Mouse (Mus musculus) limb, embryonic 14.5 days (tissue): Measurements from ENCODE around the gene Rcc1. TPM values are rescaled to one million over a fixed set of nuclear protein-coding genes. Genes with fewer than 3 reads are reported as not detected.
A peak's percentile ranks its signal among the peaks of the same experiment; 100 is the strongest.

ENCODE experiments used
- ATAC-seq: fragments of 200-750 bp; cut with Nextera tagmentation; 2 replicates; pipeline ENCODE4 v1.8.0; 2017; ENCODE audit warnings: low read depth, moderate number of reproducible peaks, moderate TSS enrichment; ENCODE audit not compliant: low FRiP score
- DNase-seq: peaks from one replicate; pipeline ENCODE4 v3.0.0-alpha.2; 2015; ENCODE audit warnings: low spot score
- H3K27ac ChIP-seq: fragments of 300-500 bp; sonication (generic); replicated peaks from 2 replicates; pipeline ENCODE4 v1.5.1; 2014; ENCODE audit warnings: low read depth, mild to moderate bottlenecking, low read length, moderate library complexity, mixed read lengths
- H3K27me3 ChIP-seq: fragments of 300-500 bp; sonication (generic); 2 replicates; pipeline ENCODE4 v1.6.1; 2014; ENCODE audit warnings: low read length, mixed read lengths; ENCODE audit not compliant: control insufficient read depth, insufficient read depth
- H3K36me3 ChIP-seq: fragments of 300-500 bp; sonication (generic); 2 replicates; pipeline ENCODE4 v1.6.1; 2014; ENCODE audit warnings: mild to moderate bottlenecking, low read length, moderate library complexity, mixed read lengths; ENCODE audit not compliant: control insufficient read depth, insufficient read depth
- H3K4me1 ChIP-seq: fragments of 300-500 bp; sonication (generic); 2 replicates; pipeline ENCODE4 v1.6.1; 2014; ENCODE audit warnings: antibody characterized with exemption, low read length, mixed read lengths; ENCODE audit not compliant: control insufficient read depth, insufficient read depth
- H3K4me2 ChIP-seq: fragments of 300-500 bp; sonication (generic); replicated peaks from 2 replicates; pipeline ENCODE4 v1.6.1; 2014; ENCODE audit warnings: low read depth, mild to moderate bottlenecking, low read length, moderate library complexity; ENCODE audit not compliant: severe bottlenecking
- H3K4me3 ChIP-seq: fragments of 300-500 bp; sonication (generic); replicated peaks from 2 replicates; pipeline ENCODE4 v1.5.1; 2014; ENCODE audit warnings: low read length
- H3K9ac ChIP-seq: fragments of 300-500 bp; sonication (generic); 2 replicates; pipeline ENCODE4 v1.6.1; 2014; ENCODE audit warnings: mild to moderate bottlenecking, low read depth, low read length, moderate library complexity; ENCODE audit not compliant: severe bottlenecking
- H3K9me3 ChIP-seq: fragments of 300-500 bp; sonication (generic); 2 replicates; pipeline ENCODE4 v1.6.1; 2016; ENCODE audit warnings: low read length; ENCODE audit not compliant: control insufficient read depth
- POLR2A ChIP-seq: fragments of 200-500 bp; IDR thresholded peaks from 2 replicates; pipeline ENCODE4 v1.8.0; 2012; ENCODE audit warnings: inconsistent platforms, mild to moderate bottlenecking, moderate library complexity, borderline replicate concordance; ENCODE audit not compliant: insufficient read depth, insufficient read length; ENCODE audit errors: extremely low read depth
- WGBS: fragments of 180-500 bp; shearing (Covaris S2); extraction: QIAGEN DNeasy Blood & Tissue Kit; methylation state at CpG from one replicate; pipeline ENCODE4 v1.1.7; 2014; 5-methylcytosine and 5-hydroxymethylcytosine counted together
- polyA plus RNA-seq, 2 experiments: library from polyadenylated mRNA; depleted of rRNA in 1 of 2; stranded (reverse) in 1 of 2; unstranded in 1 of 2; fragments of >200 nt; fragmentation: Nextera tagmentation in 1 of 2; extraction: Ambion mirVana in 1 of 2; gene quantifications; 2 replicates each; pipeline versions ENCODE4 v1.2.1 to v1.2.3; 2012 to 2014

The Rcc1 gene
- polyA plus RNA-seq, 2 experiments, result 39.4 to 41.3 TPM

- Histone ChIP-seq H3K4me3 (no peak overlapping the region), H3K9me3 (no peaks in the 10 kb centered on the region), H3K4me1 (no peaks in the 10 kb centered on the region), H3K27ac (no peak overlapping the region), H3K4me2 (no peak overlapping the region), H3K36me3 (peaks cover 83% of the 10 kb centered on the region), H3K27me3 (no peaks in the 10 kb centered on the region), H3K9ac (no peak overlapping the region)
- no peak for TF ChIP-seq POLR2A
- no peak for DNase-seq
- 87% methylated on average over 8 of the region's 8 CpGs for WGBS
- ATAC-seq, result no peak
Measured at GRCm38 (mm10) chr4:132315711-132316110, 37.7 kb downstream of the Rcc1 start.

DNA sequence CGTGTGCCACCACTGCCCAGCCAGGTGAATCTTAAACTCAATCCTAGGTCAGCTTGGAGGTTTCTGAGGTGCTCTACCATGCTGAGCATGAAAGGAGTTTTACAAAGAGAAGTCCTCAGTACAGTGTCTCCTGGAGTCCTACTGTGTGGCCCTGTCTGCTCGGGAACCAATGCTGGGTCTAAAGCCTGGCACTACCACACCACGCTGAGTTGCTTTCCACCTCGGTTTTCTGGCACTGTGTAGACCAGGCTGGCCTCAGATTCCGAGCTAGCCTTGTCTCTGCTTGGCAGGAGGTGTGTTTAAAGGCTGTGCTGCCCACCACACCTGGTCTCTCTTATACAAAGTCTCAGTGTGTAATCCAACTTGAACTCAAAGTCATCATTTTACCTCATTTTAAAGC, 40.8 kb downstream of the Rcc1 start:
- H3K9ac ChIP-seq, result no peak overlapping the region
- H3K4me3 ChIP-seq, result no peak overlapping the region
- no peaks in the 10 kb centered on the region for H3K9me3 ChIP-seq
- H3K4me2 ChIP-seq, result no peak overlapping the region
- ATAC-seq (no peak), DNase-seq (no peak)
- WGBS, result 81% methylated on average over 5 of the region's 5 CpGs
- H3K4me1 ChIP-seq, result peaks cover 7% of the 10 kb centered on the region; the same call in 1 of the 2 replicates
- no peak overlapping the region for H3K27ac ChIP-seq
- TF ChIP-seq POLR2A, result no peak
- no peaks in the 10 kb centered on the region for H3K27me3 ChIP-seq
- peaks cover 65% of the 10 kb centered on the region for H3K36me3 ChIP-seq

DNA sequence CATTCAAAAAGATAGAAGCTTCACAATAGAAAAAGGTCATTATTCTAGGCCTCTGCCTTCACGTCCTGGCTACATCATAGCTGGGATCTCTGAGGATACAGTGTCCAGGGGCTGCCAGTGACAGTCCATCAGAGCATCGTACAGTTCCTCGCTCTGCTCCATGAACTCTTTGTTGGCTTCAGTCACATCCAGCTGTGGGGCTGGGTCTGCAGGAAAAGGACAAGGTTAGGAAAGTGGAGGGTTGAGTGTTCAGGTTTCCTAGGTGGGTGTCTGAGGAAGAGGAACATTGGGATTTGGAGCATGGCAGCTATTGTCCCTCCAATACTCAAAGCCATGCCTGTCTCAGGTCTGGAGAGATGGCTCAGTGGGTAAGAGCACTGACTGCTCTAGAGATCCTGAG, 41.6 kb downstream of the Rcc1 start:
- WGBS, result 49% methylated on average over 3 of the region's 3 CpGs
- peaks cover 7% of the 10 kb centered on the region; the same call in 1 of the 2 replicates for H3K4me1 ChIP-seq
- no peak overlapping the region for H3K27ac ChIP-seq
- DNase-seq, result no peak
- TF ChIP-seq POLR2A, result no peak
- no peaks in the 10 kb centered on the region for H3K27me3 ChIP-seq
- H3K4me2 ChIP-seq, result no peak overlapping the region
- H3K9ac ChIP-seq, result no peak overlapping the region
- no peaks in the 10 kb centered on the region for H3K9me3 ChIP-seq
- no peak overlapping the region for H3K4me3 ChIP-seq
- ATAC-seq, result no peak
- H3K36me3 ChIP-seq, result peaks cover 57% of the 10 kb centered on the region

GRCm38 (mm10) chr4:132311209-132311608, 42.2 kb downstream of the Rcc1 start:
- no peak overlapping the region for H3K9ac ChIP-seq
- peaks cover 7% of the 10 kb centered on the region; the same call in 1 of the 2 replicates for H3K4me1 ChIP-seq
- no peak overlapping the region for H3K4me3 ChIP-seq
- peaks cover 51% of the 10 kb centered on the region for H3K36me3 ChIP-seq
- H3K27me3 ChIP-seq, result no peaks in the 10 kb centered on the region
- ATAC-seq (no peak), DNase-seq (no peak)
- no peak overlapping the region for H3K4me2 ChIP-seq
- H3K27ac ChIP-seq, result no peak overlapping the region
- H3K9me3 ChIP-seq, result no peaks in the 10 kb centered on the region
- WGBS, result 16% methylated on average over 1 of the region's 1 CpGs
- TF ChIP-seq POLR2A, result no peak

DNA sequence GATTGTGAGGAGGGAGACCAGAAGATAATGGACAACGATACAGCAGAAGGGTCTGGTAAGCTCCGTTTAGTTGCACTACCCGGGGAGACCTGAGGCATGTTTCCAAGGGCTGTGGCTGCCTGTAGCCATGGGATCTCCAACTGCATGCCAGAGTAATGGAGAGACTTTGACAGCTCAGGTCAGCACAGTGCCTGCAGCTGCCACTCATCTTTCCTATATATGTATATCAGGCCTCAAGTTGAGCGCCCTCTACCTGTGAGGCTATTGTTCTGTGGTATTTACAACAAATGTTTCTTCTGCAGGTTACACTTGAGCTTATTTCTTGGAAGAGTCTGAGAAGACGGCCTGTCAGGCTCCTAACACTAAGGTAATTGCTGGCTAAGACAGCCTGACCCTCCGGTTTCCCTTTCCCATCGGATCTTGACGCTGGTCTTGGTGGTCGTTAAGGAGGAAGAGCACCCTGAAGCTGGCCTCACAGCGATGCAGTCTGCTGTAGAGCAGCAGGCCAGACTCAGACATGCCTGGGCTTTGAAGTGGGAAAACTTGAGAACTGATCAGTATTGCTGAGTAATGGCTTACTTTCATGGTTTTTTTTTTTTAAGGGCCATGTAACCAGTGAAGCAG, 43.4 kb downstream of the Rcc1 start:
- peak overlapping the region; percentile 86 for H3K9ac ChIP-seq
- DNase-seq, result peak; percentile 45
- no peaks in the 10 kb centered on the region for H3K27me3 ChIP-seq
- H3K4me3 ChIP-seq, result peak overlapping the region; percentile 89
- peaks cover 45% of the 10 kb centered on the region for H3K36me3 ChIP-seq
- no peak for ATAC-seq
- H3K9me3 ChIP-seq, result no peaks in the 10 kb centered on the region
- 24% methylated on average over 10 of the region's 10 CpGs for WGBS
- H3K27ac ChIP-seq, result no peak overlapping the region; the same call in 1 of the 2 replicates
- TF ChIP-seq POLR2A, result no peak
- H3K4me2 ChIP-seq, result peak overlapping the region; percentile 90
- peaks cover 7% of the 10 kb centered on the region; the same call in 1 of the 2 replicates for H3K4me1 ChIP-seq
